Mouse (Mus musculus): ENCODE data around the gene Syngr2. TPM values are rescaled to one million over a fixed set of nuclear protein-coding genes. Genes with fewer than 3 reads are reported as not detected.
"Not testable (repeated sequence)": the region's sequence is repeated elsewhere in the genome, so short reads cannot be mapped to it uniquely, and the experiment has no call there.

Syngr2 gene
- polyA plus RNA-seq, 1 experiment from 2014 or later, result 33.7 TPM

GRCm38 (mm10) chr11:117813867-117814266, 4.4 kb downstream of the Syngr2 start:
- ATAC-seq (ENCODE audit: low FRiP score), result no peak
- Histone ChIP-seq H3K4me2 (replicated peaks; ENCODE audit: low read depth, low read length) (no peak overlapping the region), H3K27me3 (ENCODE audit: control insufficient read depth, insufficient read depth, low read length) (peaks cover 5% of the 10 kb centered on the region; the same call in 1 of the 2 replicates), H3K9me3 (ENCODE audit: control insufficient read depth, low read length) (no peaks in the 10 kb centered on the region), H3K27ac (ENCODE audit: low read depth, low read length) (no peak overlapping the region), H3K36me3 (ENCODE audit: control insufficient read depth, insufficient read depth, low read length) (no peaks in the 10 kb centered on the region; the same call in 1 of the 2 replicates), H3K9ac (ENCODE audit: low read depth, low read length) (no peak overlapping the region), H3K4me3 (ENCODE audit: low read depth, low read length) (no peak overlapping the region), H3K4me1 (replicated peaks; ENCODE audit: control insufficient read depth, insufficient read depth, low read length) (peaks cover 5% of the 10 kb centered on the region; the same call in 1 of the 2 replicates)
- no peak for DNase-seq (ENCODE audit: low spot score)
- 92% methylated on average over 5 of the region's 5 CpGs for WGBS

GRCm38 (mm10) chr11:117814704-117815366, 5.4 kb downstream of the Syngr2 start:
- no peaks in the 10 kb centered on the region for H3K9me3 ChIP-seq (ENCODE audit: control insufficient read depth, low read length)
- H3K4me3 ChIP-seq (ENCODE audit: low read depth, low read length), result no peak overlapping the region
- peaks cover 3% of the 10 kb centered on the region; the same call in 1 of the 2 replicates for H3K27me3 ChIP-seq (ENCODE audit: control insufficient read depth, insufficient read depth, low read length)
- H3K4me1 ChIP-seq (replicated peaks; ENCODE audit: control insufficient read depth, insufficient read depth, low read length), result peaks cover 2% of the 10 kb centered on the region; the same call in 1 of the 2 replicates
- H3K27ac ChIP-seq (ENCODE audit: low read depth, low read length), result no peak overlapping the region
- DNase-seq (ENCODE audit: low spot score) (no peak), ATAC-seq (ENCODE audit: low FRiP score) (no peak)
- no peaks in the 10 kb centered on the region; the same call in 1 of the 2 replicates for H3K36me3 ChIP-seq (ENCODE audit: control insufficient read depth, insufficient read depth, low read length)
- no peak overlapping the region for H3K9ac ChIP-seq (ENCODE audit: low read depth, low read length)
- no peak overlapping the region for H3K4me2 ChIP-seq (replicated peaks; ENCODE audit: low read depth, low read length)
- 96% methylated on average over 6 of the region's 6 CpGs for WGBS

GRCm38 (mm10) chr11:117815850-117816249, 6.4 kb downstream of the Syngr2 start:
- DNase-seq (ENCODE audit: low spot score); H3K4me2 ChIP-seq (replicated peaks; ENCODE audit: low read depth, low read length); H3K4me3 ChIP-seq (ENCODE audit: low read depth, low read length); ATAC-seq (ENCODE audit: low FRiP score); H3K9me3 ChIP-seq (ENCODE audit: control insufficient read depth, low read length); H3K36me3 ChIP-seq (ENCODE audit: control insufficient read depth, insufficient read depth, low read length); H3K9ac ChIP-seq (ENCODE audit: low read depth, low read length); H3K27me3 ChIP-seq (ENCODE audit: control insufficient read depth, insufficient read depth, low read length); H3K27ac ChIP-seq (ENCODE audit: low read depth, low read length); H3K4me1 ChIP-seq (replicated peaks; ENCODE audit: control insufficient read depth, insufficient read depth, low read length): not testable (repeated sequence)
- 90% methylated on average over 9 of the region's 9 CpGs for WGBS

GRCm38 (mm10) chr11:117816389-117816996, 7.0 kb downstream of the Syngr2 start:
- Histone ChIP-seq H3K36me3 (ENCODE audit: control insufficient read depth, insufficient read depth, low read length) (no peaks in the 10 kb centered on the region; the same call in 1 of the 2 replicates), H3K27me3 (ENCODE audit: control insufficient read depth, insufficient read depth, low read length) (no peaks in the 10 kb centered on the region), H3K27ac (ENCODE audit: low read depth, low read length) (no peak overlapping the region), H3K4me3 (ENCODE audit: low read depth, low read length) (no peak overlapping the region), H3K4me2 (replicated peaks; ENCODE audit: low read depth, low read length) (no peak overlapping the region), H3K9me3 (ENCODE audit: control insufficient read depth, low read length) (no peaks in the 10 kb centered on the region), H3K4me1 (replicated peaks; ENCODE audit: control insufficient read depth, insufficient read depth, low read length) (no peaks in the 10 kb centered on the region), H3K9ac (ENCODE audit: low read depth, low read length) (no peak overlapping the region)
- ATAC-seq (ENCODE audit: low FRiP score) (no peak), DNase-seq (ENCODE audit: low spot score) (no peak)
- WGBS, result 92% methylated on average over 12 of the region's 13 CpGs

GRCm38 (mm10) chr11:117819095-117819494, 9.6 kb downstream of the Syngr2 start:
- H3K9ac ChIP-seq (ENCODE audit: low read depth, low read length), result no peak overlapping the region
- no peaks in the 10 kb centered on the region; the same call in 1 of the 2 replicates for H3K36me3 ChIP-seq (ENCODE audit: control insufficient read depth, insufficient read depth, low read length)
- no peak overlapping the region for H3K4me3 ChIP-seq (ENCODE audit: low read depth, low read length)
- DNase-seq (ENCODE audit: low spot score) (no peak), ATAC-seq (ENCODE audit: low FRiP score) (no peak)
- H3K27ac ChIP-seq (ENCODE audit: low read depth, low read length), result no peak overlapping the region
- WGBS, result 78% methylated on average over 8 of the region's 8 CpGs
- H3K4me1 ChIP-seq (replicated peaks; ENCODE audit: control insufficient read depth, insufficient read depth, low read length), result no peaks in the 10 kb centered on the region
- H3K4me2 ChIP-seq (replicated peaks; ENCODE audit: low read depth, low read length), result no peak overlapping the region
- no peaks in the 10 kb centered on the region for H3K27me3 ChIP-seq (ENCODE audit: control insufficient read depth, insufficient read depth, low read length)
- H3K9me3 ChIP-seq (ENCODE audit: control insufficient read depth, low read length), result no peaks in the 10 kb centered on the region

GRCm38 (mm10) chr11:117820173-117820572, 10.7 kb downstream of the Syngr2 start:
- Histone ChIP-seq H3K4me2 (replicated peaks; ENCODE audit: low read depth, low read length) (no peak overlapping the region), H3K4me1 (replicated peaks; ENCODE audit: control insufficient read depth, insufficient read depth, low read length) (peaks cover 2% of the 10 kb centered on the region; the same call in 1 of the 2 replicates), H3K36me3 (ENCODE audit: control insufficient read depth, insufficient read depth, low read length) (no peaks in the 10 kb centered on the region; the same call in 1 of the 2 replicates), H3K27ac (ENCODE audit: low read depth, low read length) (no peak overlapping the region), H3K4me3 (ENCODE audit: low read depth, low read length) (no peak overlapping the region), H3K9ac (ENCODE audit: low read depth, low read length) (no peak overlapping the region), H3K9me3 (ENCODE audit: control insufficient read depth, low read length) (no peaks in the 10 kb centered on the region), H3K27me3 (ENCODE audit: control insufficient read depth, insufficient read depth, low read length) (no peaks in the 10 kb centered on the region)
- ATAC-seq (ENCODE audit: low FRiP score) (no peak), DNase-seq (ENCODE audit: low spot score) (no peak)
- WGBS, result 96% methylated on average over 7 of the region's 7 CpGs

GRCm38 (mm10) chr11:117821868-117822267, 12.4 kb downstream of the Syngr2 start:
- ATAC-seq (ENCODE audit: low FRiP score), result no peak
- Histone ChIP-seq H3K4me1 (replicated peaks; ENCODE audit: control insufficient read depth, insufficient read depth, low read length) (peaks cover 2% of the 10 kb centered on the region), H3K36me3 (ENCODE audit: control insufficient read depth, insufficient read depth, low read length) (no peaks in the 10 kb centered on the region; the same call in 1 of the 2 replicates), H3K27ac (ENCODE audit: low read depth, low read length) (no peak overlapping the region), H3K9ac (ENCODE audit: low read depth, low read length) (no peak overlapping the region), H3K27me3 (ENCODE audit: control insufficient read depth, insufficient read depth, low read length) (no peaks in the 10 kb centered on the region), H3K9me3 (ENCODE audit: control insufficient read depth, low read length) (no peaks in the 10 kb centered on the region), H3K4me2 (replicated peaks; ENCODE audit: low read depth, low read length) (no peak overlapping the region), H3K4me3 (ENCODE audit: low read depth, low read length) (no peak overlapping the region)
- 88% methylated on average over 9 of the region's 9 CpGs for WGBS
- DNase-seq (ENCODE audit: low spot score), result no peak

GRCm38 (mm10) chr11:117822728-117823241, 13.3 kb downstream of the Syngr2 start:
- DNase-seq (ENCODE audit: low spot score) (no peak), ATAC-seq (ENCODE audit: low FRiP score) (no peak)
- no peaks in the 10 kb centered on the region; the same call in 1 of the 2 replicates for H3K36me3 ChIP-seq (ENCODE audit: control insufficient read depth, insufficient read depth, low read length)
- WGBS, result 91% methylated on average over 7 of the region's 7 CpGs
- no peaks in the 10 kb centered on the region for H3K27me3 ChIP-seq (ENCODE audit: control insufficient read depth, insufficient read depth, low read length)
- no peaks in the 10 kb centered on the region for H3K9me3 ChIP-seq (ENCODE audit: control insufficient read depth, low read length)
- H3K27ac ChIP-seq (ENCODE audit: low read depth, low read length), result no peak overlapping the region
- no peak overlapping the region for H3K4me3 ChIP-seq (ENCODE audit: low read depth, low read length)
- peaks cover 2% of the 10 kb centered on the region for H3K4me1 ChIP-seq (replicated peaks; ENCODE audit: control insufficient read depth, insufficient read depth, low read length)
- no peak overlapping the region for H3K9ac ChIP-seq (ENCODE audit: low read depth, low read length)
- no peak overlapping the region for H3K4me2 ChIP-seq (replicated peaks; ENCODE audit: low read depth, low read length)

Measured in hindbrain, embryonic 11.5 days (tissue).